Mouse (Mus musculus) forebrain, postnatal 0 days (tissue): ENCODE measurements around the gene Six2. TPM values are rescaled to one million over a fixed set of nuclear protein-coding genes. Genes with fewer than 3 reads are reported as not detected.
A peak's percentile ranks its signal among the peaks of the same experiment; 100 is the strongest.

ENCODE experiments used
- ATAC-seq: fragments of 200-750 bp; cut with Nextera tagmentation; 2 replicates; pipeline ENCODE4 v1.8.0; 2017; ENCODE audit warnings: mild to moderate bottlenecking, moderate library complexity
- DNase-seq: peaks from one replicate; pipeline ENCODE4 v3.0.0-alpha.2; 2015
- H3K27ac ChIP-seq: fragments of 300-500 bp; sonication (generic); 2 replicates; pipeline ENCODE4 v1.5.1; 2014; ENCODE audit warnings: low read depth, mild to moderate bottlenecking, antibody characterized with exemption, low read length, moderate library complexity, mixed read lengths
- H3K27me3 ChIP-seq: fragments of 300-500 bp; sonication (generic); 2 replicates; pipeline ENCODE4 v1.6.1; 2014; ENCODE audit warnings: mild to moderate bottlenecking, low read length, mixed read lengths; ENCODE audit not compliant: insufficient read depth
- H3K36me3 ChIP-seq: fragments of 300-500 bp; sonication (generic); 2 replicates; pipeline ENCODE4 v1.6.1; 2014; ENCODE audit warnings: mild to moderate bottlenecking, moderate library complexity; ENCODE audit not compliant: insufficient read depth
- H3K4me1 ChIP-seq: fragments of 300-500 bp; sonication (generic); 2 replicates; pipeline ENCODE4 v1.6.1; 2014; ENCODE audit warnings: antibody characterized with exemption; ENCODE audit not compliant: insufficient read depth
- H3K4me2 ChIP-seq: fragments of 300-500 bp; sonication (generic); 2 replicates; pipeline ENCODE4 v1.6.1; 2014; ENCODE audit warnings: low read depth, mild to moderate bottlenecking, moderate library complexity
- H3K4me3 ChIP-seq: fragments of 300-500 bp; sonication (generic); 2 replicates; pipeline ENCODE4 v1.5.1; 2014; ENCODE audit warnings: low read depth, low read length, mixed read lengths
- H3K9ac ChIP-seq: fragments of 300-500 bp; sonication (generic); 2 replicates; pipeline ENCODE4 v1.6.1; 2014; ENCODE audit warnings: mild to moderate bottlenecking
- H3K9me3 ChIP-seq: fragments of 300-500 bp; sonication (generic); 2 replicates; pipeline ENCODE4 v1.6.1; 2016; ENCODE audit warnings: low read length
- CTCF ChIP-seq: sonication (generic); IDR thresholded peaks from 2 replicates; pipeline ENCODE4 v1.5.1; 2016; ENCODE audit warnings: antibody characterized with exemption, control low read depth, low read depth
- WGBS: fragments of 180-500 bp; shearing (Covaris S2); extraction: QIAGEN DNeasy Blood & Tissue Kit; methylation state at CpG from one replicate; pipeline ENCODE4 v1.1.7; 2014; 5-methylcytosine and 5-hydroxymethylcytosine counted together
- polyA plus RNA-seq: library from polyadenylated mRNA; unstranded; fragments of >200 nt; fragmentation: Nextera tagmentation; extraction: Ambion mirVana; gene quantifications from 2 replicates; pipeline ENCODE4 v1.2.1, GENCODE M21; 2015
- total RNA-seq: library from RNA; depleted of rRNA; stranded (reverse); fragments of >200 nt; gene quantifications from 2 replicates; pipeline ENCODE4 v1.2.3, GENCODE M21; 2014

Six2 gene
- total and polyA plus RNA-seq, 2 experiments from 2014 or later: 0.39 to 1.1 TPM

GRCm38 (mm10) chr17:85698643-85699042, 10.6 kb upstream of the Six2 start:
- Histone ChIP-seq H3K27ac (no peak overlapping the region), H3K9me3 (no peaks in the 10 kb centered on the region), H3K9ac (no peak overlapping the region), H3K27me3 (peaks cover 25% of the 10 kb centered on the region), H3K4me1 (no peaks in the 10 kb centered on the region), H3K4me2 (no peak overlapping the region), H3K4me3 (no peak overlapping the region), H3K36me3 (no peaks in the 10 kb centered on the region)
- ATAC-seq: no peak
- no peak for TF ChIP-seq CTCF
- 90% methylated on average over 6 of the region's 6 CpGs for WGBS
- no peak for DNase-seq

- no peaks in the 10 kb centered on the region for H3K36me3 ChIP-seq
- WGBS: 92% methylated on average over 1 of the region's 1 CpGs
- ATAC-seq: no peak; the same call in 1 of the 2 replicates
These were observed 9.9 kb upstream of the Six2 start for GRCm38 (mm10) chr17:85697976-85698375.

DNA sequence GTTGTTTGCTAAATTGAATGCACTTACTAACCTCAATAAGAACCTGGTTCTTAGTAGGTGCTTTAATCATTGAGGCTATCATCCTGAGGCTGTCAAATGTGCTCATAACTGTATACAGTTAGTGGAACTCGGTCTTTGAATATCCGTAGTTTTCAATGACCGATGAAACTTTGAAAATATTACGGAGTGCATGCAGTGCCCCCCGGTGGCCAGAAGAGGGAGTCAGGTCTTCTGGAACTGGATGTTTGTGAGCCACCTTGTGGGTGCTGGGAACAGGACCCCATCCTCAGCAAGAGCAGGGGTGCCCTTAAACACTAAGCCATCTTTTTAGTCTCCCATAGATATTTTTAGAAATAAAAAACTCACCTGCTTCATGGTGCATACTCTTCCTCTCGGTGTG, 6.4 kb upstream of the Six2 start:
- Histone ChIP-seq H3K27ac (no peak overlapping the region), H3K4me1 (no peaks in the 10 kb centered on the region), H3K36me3 (no peaks in the 10 kb centered on the region), H3K4me2 (no peak overlapping the region), H3K9ac (no peak overlapping the region), H3K9me3 (no peaks in the 10 kb centered on the region), H3K4me3 (no peak overlapping the region), H3K27me3 (peaks cover 62% of the 10 kb centered on the region)
- TF ChIP-seq CTCF: peak; percentile 36
- DNase-seq (no peak), ATAC-seq (no peak)
- 85% methylated on average over 6 of the region's 6 CpGs for WGBS

More at GRCm38 (mm10) chr17:85697976-85698375, 9.9 kb upstream of the Six2 start:
- DNase-seq: no peak
- no peak for TF ChIP-seq CTCF
- Histone ChIP-seq H3K27ac (no peak overlapping the region), H3K9ac (no peak overlapping the region), H3K27me3 (peaks cover 31% of the 10 kb centered on the region), H3K4me2 (no peak overlapping the region), H3K4me3 (no peak overlapping the region), H3K9me3 (no peaks in the 10 kb centered on the region), H3K4me1 (no peaks in the 10 kb centered on the region)

DNA sequence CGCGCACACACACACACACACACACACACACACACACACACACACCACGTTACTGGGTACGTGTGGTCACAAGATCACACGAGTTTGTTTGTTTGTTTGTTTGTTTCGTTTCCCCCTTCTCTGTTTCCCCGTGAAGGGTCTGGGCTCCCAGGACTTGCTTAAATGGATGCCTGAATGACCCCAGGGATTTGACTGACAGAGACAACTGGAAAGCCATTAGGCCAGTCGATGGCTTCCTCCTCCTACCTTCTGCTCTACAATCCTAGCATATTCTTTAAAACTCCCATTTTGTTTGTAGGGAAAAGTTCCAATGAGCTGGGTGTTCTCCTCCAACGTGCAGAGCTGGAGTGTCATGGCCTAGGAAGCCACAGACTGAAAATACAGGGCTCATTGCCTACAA, 5.0 kb upstream of the Six2 start:
- peaks cover 73% of the 10 kb centered on the region for H3K27me3 ChIP-seq
- H3K36me3 ChIP-seq: no peaks in the 10 kb centered on the region
- H3K27ac ChIP-seq: no peak overlapping the region
- ATAC-seq: no peak
- TF ChIP-seq CTCF: no peak
- DNase-seq: no peak
- H3K4me2 ChIP-seq: no peak overlapping the region
- no peaks in the 10 kb centered on the region for H3K4me1 ChIP-seq
- no peak overlapping the region for H3K4me3 ChIP-seq
- WGBS: 7% methylated on average over 9 of the region's 9 CpGs
- H3K9ac ChIP-seq: no peak overlapping the region
- no peaks in the 10 kb centered on the region for H3K9me3 ChIP-seq

DNA sequence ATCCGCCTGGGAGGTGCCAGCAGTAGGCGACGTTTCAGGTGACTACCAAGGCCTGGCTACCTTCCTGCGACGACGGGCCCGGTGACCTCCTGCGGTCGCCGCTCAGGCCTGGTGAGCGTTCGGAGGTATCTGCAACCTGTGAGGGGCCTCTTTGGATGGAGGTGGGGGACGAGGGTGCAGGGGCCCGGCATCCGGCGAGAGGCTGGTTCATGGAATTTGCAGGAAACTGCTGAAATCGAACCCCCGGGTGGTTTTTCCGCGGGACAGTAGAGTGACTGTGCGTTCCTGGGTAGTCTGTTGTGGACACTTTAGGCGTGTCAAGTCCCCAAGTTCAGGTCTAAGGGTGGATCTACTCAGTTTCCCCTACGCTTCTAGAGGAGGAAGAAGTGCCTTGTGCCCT, 4.5 kb upstream of the Six2 start:
- H3K9me3 ChIP-seq: no peaks in the 10 kb centered on the region
- no peak overlapping the region for H3K4me2 ChIP-seq
- no peak overlapping the region for H3K4me3 ChIP-seq
- H3K27me3 ChIP-seq: peaks cover 73% of the 10 kb centered on the region
- WGBS: 3% methylated on average over 23 of the region's 23 CpGs
- H3K9ac ChIP-seq: no peak overlapping the region
- no peaks in the 10 kb centered on the region for H3K36me3 ChIP-seq
- DNase-seq (no peak), ATAC-seq (no peak)
- no peak overlapping the region for H3K27ac ChIP-seq
- H3K4me1 ChIP-seq: no peaks in the 10 kb centered on the region
- no peak for TF ChIP-seq CTCF

DNA sequence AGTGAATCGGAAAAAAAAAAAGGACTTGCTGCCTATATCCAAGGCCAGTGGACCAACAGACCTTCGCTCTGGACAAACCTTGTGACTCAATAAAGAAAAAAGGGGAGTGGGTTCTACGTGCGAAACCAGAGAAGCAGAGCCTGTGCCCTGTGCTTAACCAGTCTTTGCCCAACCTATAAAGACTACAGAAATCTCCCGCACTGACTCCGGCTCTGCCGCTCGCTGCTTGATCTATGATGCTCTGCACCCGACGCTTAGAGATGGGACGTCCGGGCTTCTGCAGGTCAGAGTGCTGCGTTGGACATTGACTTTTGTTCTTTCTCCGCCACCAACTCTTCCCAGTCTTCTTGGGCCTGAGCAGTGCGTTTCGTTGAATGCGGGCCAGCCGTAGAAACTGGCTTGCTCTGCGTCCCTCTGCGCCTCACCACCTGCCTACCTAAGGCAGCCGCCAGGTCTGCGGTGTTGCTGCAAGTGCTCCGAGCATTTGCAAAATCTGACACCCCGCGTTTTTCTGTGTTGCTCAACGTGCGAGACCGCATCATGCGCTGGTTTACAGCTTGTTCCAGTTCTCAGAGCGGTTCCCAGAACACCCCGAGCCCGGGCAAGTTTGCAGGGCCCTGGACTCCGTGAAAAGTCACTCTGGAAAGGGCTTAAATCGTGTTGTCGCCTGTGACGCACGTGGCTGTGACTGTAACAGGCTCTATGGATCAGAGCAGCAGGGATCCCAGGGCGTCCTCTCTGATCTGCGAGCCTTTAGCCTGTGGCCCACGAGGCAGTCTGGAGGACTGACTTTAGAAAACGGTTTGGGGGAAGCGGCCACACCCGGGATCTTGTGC, 3.8 kb upstream of the Six2 start:
- DNase-seq (peak; percentile 80), ATAC-seq (no peak)
- Histone ChIP-seq H3K27me3 (peaks cover 78% of the 10 kb centered on the region), H3K4me1 (no peaks in the 10 kb centered on the region), H3K9me3 (no peaks in the 10 kb centered on the region), H3K36me3 (no peaks in the 10 kb centered on the region), H3K27ac (no peak overlapping the region), H3K4me2 (no peak overlapping the region), H3K4me3 (no peak overlapping the region), H3K9ac (no peak overlapping the region)
- WGBS: 1% methylated on average over 43 of the region's 43 CpGs
- no peak for TF ChIP-seq CTCF

DNA sequence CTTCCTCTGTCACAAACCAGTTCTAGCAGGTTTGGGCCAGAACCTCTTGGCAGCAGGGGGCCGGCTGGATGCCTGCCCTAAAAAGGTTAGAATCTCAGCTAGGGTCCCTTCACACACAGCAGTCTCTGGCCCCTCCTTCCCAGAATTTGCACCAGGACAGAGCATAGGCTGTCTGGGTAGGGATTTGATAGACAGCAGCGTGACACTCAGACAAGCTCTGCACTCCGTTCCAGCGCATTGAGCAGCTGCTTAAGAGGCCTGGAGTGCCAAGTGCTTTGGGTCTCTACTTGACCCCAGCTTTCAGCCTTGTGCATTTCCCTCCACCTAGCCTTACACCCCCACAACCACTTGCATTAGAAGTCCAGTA, 2.9 kb upstream of the Six2 start:
- Histone ChIP-seq H3K4me1 (no peaks in the 10 kb centered on the region), H3K9ac (no peak overlapping the region), H3K9me3 (no peaks in the 10 kb centered on the region), H3K4me3 (no peak overlapping the region), H3K27ac (no peak overlapping the region), H3K36me3 (no peaks in the 10 kb centered on the region), H3K27me3 (peaks cover 82% of the 10 kb centered on the region), H3K4me2 (no peak overlapping the region)
- WGBS: 2% methylated on average over 4 of the region's 4 CpGs
- no peak for TF ChIP-seq CTCF
- no peak for DNase-seq
- ATAC-seq: no peak
